In the genomic region with DNA sequence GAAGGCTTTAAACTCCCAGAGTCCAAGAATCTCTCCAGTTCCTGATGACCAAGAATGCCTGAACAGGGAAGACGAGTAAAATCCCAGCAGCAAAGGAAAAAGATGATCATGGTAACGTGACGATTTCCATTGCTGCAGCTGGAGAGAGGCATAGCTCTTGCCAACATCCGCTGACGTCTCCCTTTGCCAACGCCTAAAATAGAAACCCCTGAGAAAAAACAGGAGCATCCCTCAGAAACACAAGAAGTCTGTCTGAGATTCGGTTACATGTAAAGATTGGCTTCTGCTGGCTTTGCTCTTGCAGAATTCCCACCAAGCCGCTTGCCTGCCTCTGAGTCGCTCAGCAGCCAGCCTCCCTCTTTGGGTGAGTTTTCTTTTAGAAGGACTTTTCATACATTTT, we compare ENCODE assay signal across 14 mouse cellular contexts.
DNase-seq lines count a peak whose midpoint lies in the region; ATAC-seq and TF ChIP-seq lines count a peak whose summit lies in the region.
"Had no signal": no experiment of that assay in that cellular context is flagged by ENCODE, and none has a peak within 500 bp of the region (broad histone marks: within the 10 kb centered on the region; RNA-seq: fewer than 3 reads in every experiment).

No protein-coding gene starts in this region.

- no peak overlapping the region for H3K27ac ChIP-seq in forebrain, postnatal 0 days (ENCODE audit: low read depth, low read length)
- H3K27ac ChIP-seq in forebrain, embryonic 12.5 days, result no peak overlapping the region
- H3K27ac ChIP-seq: forebrain, embryonic 10.5 days; neural tube, embryonic 13.5 days had no signal

- WGBS in forebrain, postnatal 0 days, result 55% methylated on average over 9 of the region's 9 CpGs
- WGBS in forebrain, embryonic 12.5 days, result 92% methylated on average over 9 of the region's 9 CpGs

- no peaks in the 10 kb centered on the region for H3K27me3 ChIP-seq in forebrain, postnatal 0 days (ENCODE audit: insufficient read depth, low read length)
- no peaks in the 10 kb centered on the region for H3K27me3 ChIP-seq in forebrain, embryonic 12.5 days
- H3K27me3 ChIP-seq: neural tube, embryonic 13.5 days had no signal

- TF ChIP-seq CTCF in forebrain, postnatal 0 days (IDR thresholded peaks at IDR 0.05; ENCODE audit: low read depth), result no peak

- no peaks in the 10 kb centered on the region for H3K36me3 ChIP-seq in forebrain, postnatal 0 days (ENCODE audit: insufficient read depth)
- no peaks in the 10 kb centered on the region for H3K36me3 ChIP-seq in forebrain, embryonic 12.5 days (replicated peaks)
- H3K36me3 ChIP-seq: forebrain, embryonic 10.5 days; neural tube, embryonic 13.5 days had no signal

- 0 out of 2 replicates have a peak, but pooled peaks have one; percentile 36 for ATAC-seq in forebrain, postnatal 0 days
- ATAC-seq in forebrain, embryonic 12.5 days (ENCODE audit: low FRiP score), result no peak
- no peak for ATAC-seq in activated CD4-positive, CD25-positive, alpha-beta regulatory T cell, adult 4 months
- ATAC-seq: liver, postnatal 0 days had no signal

- no peak overlapping the region for H3K4me2 ChIP-seq in forebrain, postnatal 0 days (ENCODE audit: low read depth)
- no peak overlapping the region for H3K4me2 ChIP-seq in forebrain, embryonic 12.5 days
- H3K4me2 ChIP-seq: neural tube, embryonic 13.5 days had no signal

- H3K9me3 ChIP-seq in forebrain, postnatal 0 days (ENCODE audit: low read length), result no peaks in the 10 kb centered on the region
- H3K9me3 ChIP-seq in forebrain, embryonic 12.5 days, result no peaks in the 10 kb centered on the region
- H3K9me3 ChIP-seq: forebrain, embryonic 10.5 days; neural tube, embryonic 13.5 days had no signal

- H3K4me3 ChIP-seq in forebrain, postnatal 0 days (ENCODE audit: low read depth, low read length), result no peak overlapping the region
- H3K4me3 ChIP-seq in forebrain, embryonic 12.5 days (replicated peaks), result no peak overlapping the region
- H3K4me3 ChIP-seq: forebrain, embryonic 10.5 days; neural tube, embryonic 13.5 days had no signal

- no peak overlapping the region for H3K9ac ChIP-seq in forebrain, postnatal 0 days
- no peak overlapping the region for H3K9ac ChIP-seq in forebrain, embryonic 12.5 days
- H3K9ac ChIP-seq: liver, postnatal 0 days; neural tube, embryonic 13.5 days had no signal

- H3K4me1 ChIP-seq in forebrain, postnatal 0 days (ENCODE audit: insufficient read depth), result no peaks in the 10 kb centered on the region
- H3K4me1 ChIP-seq in forebrain, embryonic 12.5 days, result no peaks in the 10 kb centered on the region
- H3K4me1 ChIP-seq: forebrain, embryonic 10.5 days; neural tube, embryonic 13.5 days had no signal

- peak; percentile 41 for DNase-seq in forebrain, postnatal 0 days
- DNase-seq in NIH3T3 (ENCODE audit: low read depth) (peak; percentile 44), liver (no peak)
- DNase-seq in gastrocnemius, postnatal 36 days, result peak; percentile 5 to 10
- peak; percentile 8 to 59 for DNase-seq in left cerebral cortex, postnatal 25 days (ENCODE audit: low spot score in 2 of 2)
- no peak for DNase-seq in retina, postnatal 1 day
- DNase-seq: cerebellum, adult 18-20 months; kidney, adult 9 months; liver, postnatal 0 days; thymus, postnatal 25 days had no signal

- intact Hi-C loops in gastrocnemius, postnatal 36 days (cut with DNase I), result no loop called here
- intact Hi-C loops in left cerebral cortex, postnatal 25 days (cut with DNase I), result no loop called here

Comparison
In these comparisons a context has a peak if more than half of its experiments do, and no peak if none do; other contexts are left out.
1. DNase-seq: peak in forebrain, postnatal 0 days (single experiment), NIH3T3 (single experiment), gastrocnemius, postnatal 36 days (2 of 2) and left cerebral cortex, postnatal 25 days (2 of 2); none in retina, postnatal 1 day (single experiment) and liver (single experiment).